Mouse (Mus musculus) liver, embryonic 14.5 days (tissue): ENCODE results near the gene Slc30a2.

Source experiments
- CTCF ChIP-seq: IDR thresholded peaks from 2 replicates; pipeline ENCODE4 v1.5.1; 2016; ENCODE audit warnings: antibody characterized with exemption, low read depth, control low read depth
- EP300 ChIP-seq: IDR thresholded peaks from 2 replicates; pipeline ENCODE4 v1.6.1; 2016; ENCODE audit warnings: antibody characterized with exemption, low read depth

- TF ChIP-seq CTCF (no peak), EP300 (no peak)
These were observed 10.8 kb downstream of the Slc30a2 start for GRCm38 (mm10) chr4:134353527-134354409.
